Mouse (Mus musculus): ENCODE results near the gene St6galnac6.

GRCm38 (mm10) chr2:32574497-32574896, 25.0 kb upstream of the St6galnac6 start, which contains the start of gene Pip5kl1:
- TF ChIP-seq POU5F1 (IDR thresholded peaks at IDR 0.05; ENCODE audit: borderline replicate concordance, low read length) (no peak), CTCF (conservative IDR thresholded peaks at IDR 0.05; ENCODE audit: low read length) (no peak), NANOG (IDR thresholded peaks at IDR 0.05; ENCODE audit: borderline replicate concordance, low read length) (no peak)

Measured in E14TG2a.4 (cell line).